Mouse (Mus musculus) MEL (cell line): Measurements from ENCODE around the gene 4930568D16Rik.

Experiments used
- CTCF ChIP-seq, 3 experiments: IDR thresholded peaks in 2 of 3; conservative IDR thresholded peaks in 1 of 3; 2 replicates each; pipeline ENCODE4 v1.5.1; 2011 to 2012; ENCODE audit warnings: low read length in 3 of 3, low read depth in 2 of 3, mild to moderate bottlenecking in 2 of 3, improper control_type of control experiment in 1 of 3, inconsistent platforms in 1 of 3, mixed read lengths in 1 of 3, moderate library complexity in 1 of 3; ENCODE audit not compliant: control insufficient read depth in 1 of 3, insufficient read depth in 1 of 3, poor library complexity in 1 of 3, severe bottlenecking in 1 of 3
- E2F4 ChIP-seq: IDR thresholded peaks from 2 replicates; pipeline ENCODE4 v1.6.1; 2011; ENCODE audit warnings: low read depth, low read length, improper control_type of control experiment, borderline replicate concordance
- ELF1 ChIP-seq: IDR thresholded peaks from 2 replicates; pipeline ENCODE4 v1.6.1; 2014; ENCODE audit warnings: low read depth, mild to moderate bottlenecking, inconsistent platforms, low read length, improper control_type of control experiment, moderate library complexity
- EP300 ChIP-seq, 2 experiments: IDR thresholded peaks; 2 replicates each; pipeline ENCODE4 v1.6.1; 2011; ENCODE audit warnings: improper control_type of control experiment in 2 of 2, low read length in 2 of 2, low read depth in 1 of 2, mild to moderate bottlenecking in 1 of 2
- POLR2A ChIP-seq, 2 experiments: IDR thresholded peaks; 2 replicates each; pipeline ENCODE4 v1.6.1; 2011 to 2012; ENCODE audit warnings: low read length in 2 of 2, mild to moderate bottlenecking in 2 of 2, control low read depth in 1 of 2, improper control_type of control experiment in 1 of 2, low read depth in 1 of 2, moderate library complexity in 1 of 2; ENCODE audit not compliant: control insufficient read depth in 1 of 2, insufficient read depth in 1 of 2, poor library complexity in 1 of 2
- TCF12 ChIP-seq: IDR thresholded peaks from 2 replicates; pipeline ENCODE4 v1.6.1; 2014; ENCODE audit warnings: low read depth, mild to moderate bottlenecking, inconsistent platforms, low read length, improper control_type of control experiment, moderate library complexity

GRCm38 (mm10) chr2:35379306-35379705 is 11.8 kb upstream of the 4930568D16Rik start:
- TF ChIP-seq POLR2A (IDR thresholded peaks at IDR 0.05; ENCODE audit: control insufficient read depth in 1 of 2, insufficient read depth in 1 of 2, low read depth in 1 of 2, low read length in 2 of 2, poor library complexity in 1 of 2), result no peak
- TF ChIP-seq TCF12, result no peak
- no peak for TF ChIP-seq CTCF (IDR thresholded peaks at IDR 0.05 in 2 of 3, conservative IDR thresholded peaks at IDR 0.05 in 1 of 3; ENCODE audit: control insufficient read depth in 1 of 3, insufficient read depth in 1 of 3, low read depth in 2 of 3, low read length in 3 of 3, poor library complexity in 1 of 3, severe bottlenecking in 1 of 3)
- no peak for TF ChIP-seq ELF1
- no peak for TF ChIP-seq EP300 (IDR thresholded peaks at IDR 0.05; ENCODE audit: low read depth in 1 of 2, low read length in 2 of 2)
- TF ChIP-seq E2F4, result no peak
